Mouse (Mus musculus) frontal cortex, adult 2 months (tissue): Measurements from ENCODE around the gene Fblim1. TPM values are rescaled to one million over a fixed set of nuclear protein-coding genes. Genes with fewer than 3 reads are reported as not detected.

Experiments used
- DNase-seq, 2 experiments: peaks; one replicate each; pipeline ENCODE4 v3.0.0; 2022; ENCODE audit warnings: low spot score in 1 of 2; ENCODE audit errors: extremely low spot score in 1 of 2
- polyA plus RNA-seq: library from polyadenylated mRNA; depleted of rRNA; stranded (reverse); fragments of >200 nt; gene quantifications from 2 replicates; pipeline ENCODE4 v1.2.3, GENCODE M21; 2012

Gene Fblim1
- polyA plus RNA-seq, 1 experiment: 1.0 TPM

DNA sequence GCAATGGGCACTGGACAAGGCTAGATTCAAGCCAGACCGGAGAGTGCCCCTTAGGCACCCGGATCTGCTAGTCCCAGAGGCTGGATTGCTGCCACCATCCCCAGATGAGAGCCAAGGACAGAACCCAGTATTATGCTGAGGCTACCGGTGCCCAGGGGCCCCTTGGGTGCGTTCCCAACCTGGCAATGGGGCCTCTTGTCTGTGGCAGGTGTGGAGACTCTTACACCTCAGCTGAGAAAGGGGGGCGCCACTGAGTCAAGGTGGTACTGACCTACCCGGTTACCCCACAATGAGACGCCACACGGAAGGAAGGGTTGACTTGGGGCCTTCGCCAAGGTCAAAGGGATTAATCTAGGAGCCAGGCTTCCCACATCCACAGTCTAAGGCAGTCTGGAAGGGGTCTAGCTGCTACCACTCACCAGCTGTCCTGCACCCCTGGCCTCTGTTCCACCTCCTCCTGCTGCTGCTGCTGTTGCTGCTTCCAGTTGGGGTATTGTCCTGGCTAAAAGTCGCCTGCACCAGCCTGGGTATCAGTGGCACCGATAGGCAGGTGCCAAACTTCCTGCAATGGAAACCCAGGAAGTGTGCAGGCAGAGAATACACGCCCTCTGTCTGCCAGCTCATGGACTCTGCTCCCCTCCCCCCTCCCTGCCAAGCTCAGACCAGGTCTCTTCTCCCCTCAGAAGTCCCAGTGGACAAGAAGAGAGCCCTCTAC lies 4.6 kb downstream of the Fblim1 start:
- no peak for DNase-seq

DNA sequence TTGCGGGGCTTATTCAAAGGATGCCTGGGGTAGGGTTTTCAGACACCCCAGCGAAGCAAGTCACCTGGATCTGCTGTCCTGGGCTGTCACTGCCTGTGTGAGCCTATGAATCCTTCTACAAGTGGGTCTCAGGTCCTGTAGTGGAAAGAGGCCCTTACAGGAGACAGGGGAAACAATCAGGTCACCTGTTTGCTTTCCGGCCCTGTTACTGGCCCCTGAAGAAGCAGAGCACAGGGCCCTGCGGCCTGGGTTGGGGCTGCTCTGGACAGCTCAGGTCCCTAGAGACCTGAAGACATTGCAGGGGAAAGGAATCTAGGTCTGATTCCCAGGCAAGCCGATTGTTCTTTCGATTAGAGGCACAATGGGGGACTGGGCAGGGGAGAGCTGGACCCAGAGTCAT lies 5.5 kb downstream of the Fblim1 start:
- DNase-seq: no peak

DNA sequence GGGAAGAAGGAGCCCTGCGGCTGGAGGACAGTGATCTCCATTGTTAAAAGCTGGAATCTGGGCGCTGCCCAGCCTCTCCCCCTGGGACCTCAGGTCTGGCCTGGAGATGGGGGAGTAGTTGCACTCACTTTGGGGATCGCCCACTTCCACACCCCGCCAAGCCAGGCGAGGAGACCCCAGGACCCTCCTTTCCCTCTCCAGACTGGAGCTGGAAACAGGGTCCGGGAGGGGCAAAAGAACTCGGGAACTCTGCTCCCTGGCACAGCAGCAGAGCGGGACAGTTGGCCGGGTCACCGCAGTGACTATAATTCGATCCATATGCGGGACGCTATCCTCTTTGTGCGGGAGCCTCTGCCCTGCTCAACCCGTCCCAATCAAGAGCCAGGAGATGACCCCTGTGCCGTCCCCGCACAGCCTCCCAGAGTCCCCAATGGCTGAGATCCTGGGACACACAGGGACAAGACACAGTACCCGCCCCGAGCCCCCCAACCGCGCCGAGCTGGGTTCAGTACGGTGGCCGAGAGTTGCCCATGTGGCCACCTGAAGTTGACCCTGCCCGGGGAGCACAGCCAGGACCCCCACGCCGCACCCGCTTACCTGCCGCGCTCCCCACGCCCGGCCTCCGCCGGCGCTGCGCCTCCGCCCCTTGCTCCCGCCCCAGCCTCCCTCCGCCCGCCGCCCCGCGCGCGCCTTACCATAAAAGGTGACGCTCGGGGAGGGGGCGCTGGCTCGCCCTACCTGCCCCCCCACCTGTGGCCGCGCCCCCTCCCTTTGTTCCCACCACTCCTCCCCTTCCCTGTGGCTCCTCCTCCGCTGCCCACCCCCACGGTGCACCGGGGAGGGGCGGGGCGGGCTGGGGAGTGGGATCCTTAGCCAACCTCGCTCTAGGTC lies 6.4 kb downstream of the Fblim1 start:
- DNase-seq: no peak

DNA sequence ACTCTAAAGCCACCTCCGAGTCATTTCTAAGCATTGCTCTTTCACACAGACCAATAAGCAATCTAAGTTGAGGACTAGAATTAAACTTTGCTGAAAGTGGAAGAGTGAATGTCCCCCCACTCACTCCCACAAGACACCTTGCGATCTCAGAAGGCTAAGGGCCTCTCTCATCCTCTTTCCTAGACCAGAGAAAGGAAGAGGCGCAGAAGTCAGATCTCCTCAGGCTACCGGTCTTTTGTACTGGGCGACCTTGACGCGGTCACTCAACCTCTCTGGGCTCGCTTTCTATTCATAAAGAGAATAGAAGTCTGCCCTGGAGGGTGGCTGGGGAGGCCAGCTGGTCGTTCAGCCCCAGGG lies 7.0 kb downstream of the Fblim1 start:
- DNase-seq: no peak

GRCm38 (mm10) chr4:141598199-141598893 lies 7.5 kb downstream of the Fblim1 start:
- no peak for DNase-seq

- no peak for DNase-seq
These were observed 9.1 kb downstream of the Fblim1 start for GRCm38 (mm10) chr4:141596700-141597328.

GRCm38 (mm10) chr4:141595605-141596268 lies 10.2 kb downstream of the Fblim1 start:
- DNase-seq: no peak

DNA sequence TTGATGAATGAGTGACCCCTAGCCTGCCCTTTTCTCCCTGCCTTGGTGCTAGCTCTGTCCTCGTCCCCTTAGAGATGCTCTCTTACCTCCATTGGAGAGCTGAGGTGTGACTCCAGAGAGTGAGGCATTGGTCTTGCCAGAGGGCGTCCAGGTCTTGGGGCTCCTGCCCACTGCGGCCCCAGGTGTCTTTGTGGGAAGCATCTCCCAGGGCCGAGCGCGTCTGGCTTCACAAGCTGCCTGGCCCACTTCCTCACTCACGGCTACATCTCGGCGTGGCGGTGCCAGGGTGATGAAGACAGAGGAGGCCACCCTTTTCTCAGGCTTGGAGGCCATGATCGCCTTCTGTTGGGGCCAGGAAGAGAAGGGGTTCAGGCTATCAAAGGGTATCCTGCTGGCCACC lies 10.8 kb downstream of the Fblim1 start:
- DNase-seq: no peak

GRCm38 (mm10) chr4:141591547-141591946 lies 14.3 kb downstream of the Fblim1 start:
- DNase-seq: peak in 1 of 2 experiments; percentile 13

DNA sequence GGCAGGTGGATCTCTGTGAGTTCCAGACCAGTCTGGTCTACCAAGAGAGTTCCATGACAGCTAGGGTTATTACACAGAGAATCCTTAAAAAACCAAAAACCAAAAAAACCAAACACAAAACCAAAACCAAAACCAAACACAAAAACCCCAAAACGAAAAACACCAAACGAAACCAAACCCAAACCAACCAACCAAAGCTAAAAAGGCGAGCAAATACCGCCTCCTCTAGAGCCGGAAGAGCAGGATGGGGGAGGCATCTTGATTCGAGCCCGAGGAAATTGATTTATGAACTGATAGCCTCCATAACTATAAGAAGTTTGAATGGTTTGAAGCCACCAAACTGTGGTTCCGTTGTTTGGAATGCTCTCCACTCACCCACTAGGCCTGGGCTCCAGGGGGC lies 22.0 kb downstream of the Fblim1 start:
- no peak for DNase-seq

- DNase-seq: no peak
These were observed 24.8 kb downstream of the Fblim1 start for GRCm38 (mm10) chr4:141581051-141581450.

DNA sequence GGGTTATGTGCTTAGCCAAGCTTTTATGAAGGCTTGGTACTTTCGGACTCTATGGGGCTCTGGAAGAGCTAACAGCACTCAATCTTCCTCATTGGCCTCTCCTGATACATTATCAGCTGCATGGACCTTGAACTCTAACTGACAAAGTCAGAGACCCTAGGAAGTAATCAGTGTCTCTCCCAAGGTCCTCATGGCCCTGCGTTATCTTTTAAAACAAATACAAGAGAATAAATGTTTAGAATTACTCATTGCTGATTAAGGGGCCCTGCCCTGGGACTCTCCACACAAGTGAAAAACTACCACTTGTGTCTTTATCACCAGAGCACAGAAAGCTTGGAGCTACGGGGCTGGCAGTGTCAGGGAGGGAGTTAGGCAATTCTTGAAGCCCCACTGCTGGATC lies 27.1 kb downstream of the Fblim1 start:
- no peak for DNase-seq

DNA sequence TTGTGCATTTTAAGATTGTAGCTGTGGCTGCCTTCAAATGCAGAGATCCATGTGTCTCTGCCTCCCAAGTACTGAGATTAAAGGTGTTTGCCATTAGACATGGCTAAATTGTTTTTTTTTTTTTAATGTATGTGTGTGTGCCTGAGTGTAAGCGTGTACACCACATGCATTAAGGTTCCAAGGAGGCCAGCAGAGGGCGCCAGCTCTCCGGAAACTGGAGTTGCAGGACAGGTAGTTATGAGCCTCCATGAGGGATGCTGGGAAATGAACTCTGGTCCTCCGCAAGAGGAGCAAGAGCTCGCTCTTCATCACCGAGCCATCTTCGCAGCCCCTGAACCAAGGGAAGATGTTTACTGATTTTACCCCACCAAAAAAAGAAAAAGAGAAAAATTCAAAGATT lies 29.0 kb downstream of the Fblim1 start:
- DNase-seq: no peak

GRCm38 (mm10) chr4:141576404-141576803 lies 29.5 kb downstream of the Fblim1 start:
- DNase-seq: no peak

DNA sequence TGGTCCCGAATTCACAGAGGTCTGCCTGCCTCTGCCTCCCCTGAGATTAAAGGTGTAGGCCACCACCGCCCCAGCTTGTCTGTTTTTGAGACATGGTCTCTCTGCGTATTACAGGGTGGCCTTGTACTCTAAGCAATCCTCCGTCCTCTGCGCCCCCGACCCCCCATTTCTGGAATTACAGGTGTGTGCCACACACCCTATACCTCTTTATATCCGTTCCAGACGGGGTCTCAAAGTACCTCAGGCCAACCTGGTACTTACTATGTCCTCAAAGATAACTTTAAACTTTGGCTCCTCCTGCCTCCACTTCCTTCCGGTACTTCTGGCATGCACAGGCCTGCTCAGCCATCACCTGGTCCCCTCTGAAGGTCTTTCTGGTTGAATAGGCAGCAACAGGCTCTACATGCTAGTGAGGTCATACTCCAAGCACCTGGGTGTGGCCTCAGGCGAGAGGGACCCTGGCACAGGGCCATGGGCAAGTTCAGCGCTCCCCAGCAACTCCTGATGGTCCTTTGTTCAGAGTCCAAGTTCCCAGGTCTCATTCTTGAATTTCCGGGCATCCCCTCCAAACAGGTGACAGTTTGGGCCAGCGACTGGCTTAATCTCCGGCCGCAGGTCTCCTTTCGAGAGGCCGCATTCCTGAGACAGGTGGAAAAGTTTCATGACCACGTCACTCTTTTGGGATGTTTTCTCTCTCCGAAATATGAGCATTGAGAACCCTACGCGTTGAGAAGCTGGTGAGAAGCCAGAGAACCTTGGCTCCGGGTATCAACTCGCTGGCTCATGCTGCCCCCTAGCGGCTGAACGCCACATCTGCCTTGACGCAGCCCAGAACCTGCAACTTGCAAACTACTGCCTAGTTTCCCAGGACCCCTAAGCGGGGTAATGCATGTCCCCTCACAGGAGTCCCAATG lies 30.9 kb downstream of the Fblim1 start:
- DNase-seq: peak in 1 of 2 experiments; percentile 90

DNA sequence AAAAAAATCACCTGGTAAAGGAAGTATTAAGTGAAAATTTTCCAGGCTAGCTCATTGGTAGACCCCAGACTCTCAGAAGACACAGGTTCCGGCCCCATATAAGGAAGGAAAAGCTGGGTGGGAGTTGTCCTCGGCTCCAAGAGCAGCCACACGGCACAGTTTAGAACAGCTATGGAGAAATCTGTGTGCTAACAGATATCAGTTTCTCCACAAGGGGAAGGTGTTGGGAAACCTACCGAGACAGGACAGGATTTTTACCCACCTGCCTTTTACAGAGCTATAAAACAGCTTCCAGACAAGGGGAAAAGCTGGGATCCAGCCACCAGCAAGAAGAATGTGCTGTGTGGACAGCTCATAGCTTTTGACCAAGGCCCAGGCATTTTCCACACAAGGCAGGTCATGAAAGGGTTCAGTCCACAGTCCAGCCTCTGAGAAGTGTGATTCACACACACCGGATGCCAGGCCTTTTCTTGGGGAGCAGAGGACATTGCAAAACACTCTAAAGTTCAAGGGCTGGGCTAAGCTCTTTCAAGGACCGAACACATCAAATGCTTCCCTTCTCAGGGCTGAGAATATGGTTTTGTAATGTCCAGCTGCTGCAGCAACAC lies 32.4 kb downstream of the Fblim1 start:
- DNase-seq: no peak

GRCm38 (mm10) chr4:141572668-141573358 lies 33.1 kb downstream of the Fblim1 start:
- no peak for DNase-seq

DNA sequence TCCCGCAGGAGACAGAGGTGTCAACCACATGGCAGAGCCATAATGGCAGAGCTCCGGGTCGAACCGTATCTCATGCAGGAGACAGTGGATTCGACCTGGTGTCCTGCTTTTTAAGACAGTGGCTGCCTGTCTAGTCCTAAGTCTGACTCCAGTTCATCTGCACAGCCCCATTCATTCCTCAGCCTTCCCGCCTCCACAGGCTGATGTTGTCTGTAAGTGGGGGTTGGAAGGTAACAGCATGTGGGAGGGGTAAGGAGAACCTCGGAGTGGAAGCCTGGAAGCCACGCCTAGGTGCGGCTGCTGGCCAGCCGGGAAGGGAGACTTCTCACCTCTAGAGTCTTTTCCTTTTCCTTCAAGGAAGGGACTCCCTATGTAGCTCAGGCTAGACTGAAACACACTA lies 34.0 kb downstream of the Fblim1 start:
- DNase-seq: no peak
